ENCODE assay signal across 26 mouse cellular contexts in the genomic region with DNA sequence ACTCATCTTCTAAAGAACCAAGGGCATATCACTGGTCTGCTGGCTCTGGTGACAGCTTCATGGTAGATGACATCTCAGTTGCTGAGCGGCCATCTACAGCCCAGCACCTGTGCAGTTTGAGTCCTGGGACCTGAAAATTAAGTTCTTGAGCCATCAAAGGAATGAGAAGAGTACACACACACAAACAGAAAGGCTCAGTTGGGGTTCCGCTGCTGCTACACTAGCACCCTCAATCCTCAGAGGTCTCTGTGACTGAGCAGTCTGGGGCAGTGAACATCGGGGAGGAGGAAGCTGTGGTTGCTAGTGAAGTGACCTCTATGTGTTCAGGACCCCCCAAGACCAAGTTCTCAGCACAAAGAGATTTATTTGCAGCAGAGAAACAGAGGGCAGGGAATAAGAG. TPM values are rescaled to one million over a fixed set of nuclear protein-coding genes. Genes with fewer than 3 reads are reported as not detected.
DNase-seq lines count a peak whose midpoint lies in the region; ATAC-seq and TF ChIP-seq lines count a peak whose summit lies in the region.
"Had no signal": no experiment of that assay in that cellular context is flagged by ENCODE, and none has a peak within 500 bp of the region (broad histone marks: within the 10 kb centered on the region; RNA-seq: fewer than 3 reads in every experiment).

No protein-coding gene starts in this region.

- H3K4me2 ChIP-seq in liver, embryonic 12.5 days: no peak overlapping the region
- H3K4me2 ChIP-seq in stomach, embryonic 16.5 days (ENCODE audit: low read depth, low read length): no peak overlapping the region
- no peak overlapping the region for H3K4me2 ChIP-seq in stomach, postnatal 0 days (replicated peaks; ENCODE audit: low read depth)

- no peak for ATAC-seq in liver, embryonic 12.5 days
- no peak for ATAC-seq in stomach, embryonic 16.5 days (ENCODE audit: insufficient read depth, low FRiP score)
- no peak for ATAC-seq in stomach, postnatal 0 days (ENCODE audit: low FRiP score, low TSS enrichment)
- ATAC-seq: forebrain, postnatal 0 days; intestine, postnatal 0 days had no signal

- H3K4me3 ChIP-seq in heart, embryonic 10.5 days: no peak overlapping the region
- H3K4me3 ChIP-seq in liver, embryonic 12.5 days: no peak overlapping the region
- no peak overlapping the region for H3K4me3 ChIP-seq in stomach, embryonic 16.5 days (replicated peaks; ENCODE audit: low read length)
- H3K4me3 ChIP-seq in stomach, postnatal 0 days (ENCODE audit: low read depth, low read length): no peak overlapping the region
- H3K4me3 ChIP-seq: embryonic facial prominence, embryonic 12.5 days; heart, adult 2 months; limb, embryonic 13.5 days; midbrain, embryonic 12.5 days had no signal

- 79% methylated on average over 3 of the region's 3 CpGs for WGBS in heart, embryonic 10.5 days
- WGBS in liver, embryonic 12.5 days (ENCODE audit: insufficient replicate concordance): 53% methylated on average over 3 of the region's 3 CpGs
- WGBS in stomach, embryonic 16.5 days: 70% methylated on average over 3 of the region's 3 CpGs
- WGBS in stomach, postnatal 0 days: 77% methylated on average over 3 of the region's 3 CpGs

- intact Hi-C loops in heart, postnatal 25 days (cut with DNase I): no loop called here

- no peak for DNase-seq in heart, embryonic 10.5 days (ENCODE audit: low spot score)
- DNase-seq in heart, postnatal 25 days (ENCODE audit: low spot score): no peak
- DNase-seq in liver: no peak
- no peak for DNase-seq in stomach, postnatal 0 days (ENCODE audit: low spot score)
- no peak for DNase-seq in kidney, postnatal 4 days
- DNase-seq: cerebellum, adult 11 months; cerebellum, postnatal 10 days; forebrain, postnatal 0 days; gastrocnemius, postnatal 25 days; heart, postnatal 4 days; layer of hippocampus, adult 9-11 months; right cerebral cortex, postnatal 25 days; thymus, adult 18-20 months; thymus, postnatal 36 days had no signal

- no peak for TF ChIP-seq EP300 in stomach, postnatal 0 days (optimal IDR thresholded peaks at IDR 0.05)

- no peak for TF ChIP-seq CTCF in stomach, postnatal 0 days (IDR thresholded peaks at IDR 0.05; ENCODE audit: low read depth)

- H3K9ac ChIP-seq in liver, embryonic 12.5 days: no peak overlapping the region
- H3K9ac ChIP-seq in stomach, embryonic 16.5 days (ENCODE audit: low read length): 0 out of 2 replicates have a peak overlapping the region, but pooled peaks have one; percentile 11
- no peak overlapping the region for H3K9ac ChIP-seq in stomach, postnatal 0 days (ENCODE audit: low read length)
- H3K9ac ChIP-seq: embryonic facial prominence, embryonic 12.5 days; forebrain, postnatal 0 days; midbrain, embryonic 12.5 days had no signal

- H3K36me3 ChIP-seq in heart, embryonic 10.5 days: no peaks in the 10 kb centered on the region
- H3K36me3 ChIP-seq in liver, embryonic 12.5 days: no peaks in the 10 kb centered on the region
- no peaks in the 10 kb centered on the region for H3K36me3 ChIP-seq in stomach, embryonic 16.5 days (ENCODE audit: control insufficient read depth, insufficient read depth, low read length)
- no peaks in the 10 kb centered on the region for H3K36me3 ChIP-seq in stomach, postnatal 0 days (ENCODE audit: control insufficient read depth, insufficient read depth, low read length)
- H3K36me3 ChIP-seq: embryonic facial prominence, embryonic 12.5 days; heart, embryonic 15.5 days; limb, embryonic 13.5 days; midbrain, embryonic 12.5 days had no signal

- H3K9me3 ChIP-seq in heart, embryonic 10.5 days: no peaks in the 10 kb centered on the region
- no peaks in the 10 kb centered on the region for H3K9me3 ChIP-seq in liver, embryonic 12.5 days (replicated peaks)
- no peaks in the 10 kb centered on the region for H3K9me3 ChIP-seq in stomach, embryonic 16.5 days (replicated peaks; ENCODE audit: control insufficient read depth, low read length)
- no peaks in the 10 kb centered on the region for H3K9me3 ChIP-seq in stomach, postnatal 0 days (ENCODE audit: control insufficient read depth, low read length)
- H3K9me3 ChIP-seq: embryonic facial prominence, embryonic 12.5 days; heart, embryonic 15.5 days; limb, embryonic 13.5 days; midbrain, embryonic 12.5 days had no signal

- no peaks in the 10 kb centered on the region for H3K27me3 ChIP-seq in heart, embryonic 10.5 days (ENCODE audit: insufficient read depth, poor library complexity, severe bottlenecking)
- H3K27me3 ChIP-seq in liver, embryonic 12.5 days (replicated peaks): peaks cover 13% of the 10 kb centered on the region
- no peaks in the 10 kb centered on the region for H3K27me3 ChIP-seq in stomach, embryonic 16.5 days (ENCODE audit: control insufficient read depth, insufficient read depth, low read length)
- H3K27me3 ChIP-seq in stomach, postnatal 0 days (ENCODE audit: control insufficient read depth, insufficient read depth, low read length): no peaks in the 10 kb centered on the region
- H3K27me3 ChIP-seq: embryonic facial prominence, embryonic 12.5 days; heart, embryonic 15.5 days; limb, embryonic 13.5 days; midbrain, embryonic 12.5 days had no signal

- H3K27ac ChIP-seq in heart, embryonic 10.5 days: peak overlapping the region; percentile 87
- H3K27ac ChIP-seq in liver, embryonic 12.5 days: 0 out of 2 replicates have a peak overlapping the region, but pooled peaks have one; percentile 49
- 0 out of 2 replicates have a peak overlapping the region, but pooled peaks have one; percentile 73 for H3K27ac ChIP-seq in stomach, embryonic 16.5 days (ENCODE audit: low read length)
- H3K27ac ChIP-seq in stomach, postnatal 0 days (replicated peaks): no peak overlapping the region
- H3K27ac ChIP-seq: limb, embryonic 13.5 days; midbrain, embryonic 12.5 days had no signal

- H3K4me1 ChIP-seq in heart, embryonic 10.5 days: peaks cover 46% of the 10 kb centered on the region
- H3K4me1 ChIP-seq in liver, embryonic 12.5 days: peaks cover 29% of the 10 kb centered on the region
- H3K4me1 ChIP-seq in stomach, embryonic 16.5 days (ENCODE audit: control insufficient read depth, insufficient read depth, low read length): peaks cover 20% of the 10 kb centered on the region
- peaks cover 13% of the 10 kb centered on the region for H3K4me1 ChIP-seq in stomach, postnatal 0 days (replicated peaks; ENCODE audit: control insufficient read depth, insufficient read depth)

RNA-seq across cellular contexts. Expression of gene Spocd1, which starts 16.1 kb away (rescaled TPM):
- polyA plus RNA-seq in heart, embryonic 10.5 days (2016; fragmentation: Nextera tagmentation; extraction: Ambion mirVana): 0.46 and 0.59 TPM in 2 replicates
- under 1 TPM in 1 of 2 experiments, not detected in 1; 0.08 TPM for total RNA-seq in heart, postnatal 25 days (2021)
- polyA plus RNA-seq in liver, embryonic 12.5 days (2016; fragmentation: Nextera tagmentation; extraction: Ambion mirVana): 0.04 TPM in 2 replicates
- not detected in 2 replicates for polyA plus RNA-seq in stomach, embryonic 16.5 days (2015; fragmentation: Nextera tagmentation; extraction: Ambion mirVana)
- polyA plus RNA-seq in stomach, postnatal 0 days (2015; fragmentation: Nextera tagmentation; extraction: Ambion mirVana): not detected in 2 replicates
- total RNA-seq: forebrain, postnatal 0 days; gastrocnemius, postnatal 25 days had no signal
- polyA plus RNA-seq: heart, adult 2 months; intestine, postnatal 0 days; large intestine, adult 2 months; lung, postnatal 0 days; midbrain, embryonic 12.5 days; neural tube, embryonic 11.5 days; stomach, embryonic 14.5 days had no signal
